ENCODE assay signal across 23 mouse cellular contexts in the genomic region with DNA sequence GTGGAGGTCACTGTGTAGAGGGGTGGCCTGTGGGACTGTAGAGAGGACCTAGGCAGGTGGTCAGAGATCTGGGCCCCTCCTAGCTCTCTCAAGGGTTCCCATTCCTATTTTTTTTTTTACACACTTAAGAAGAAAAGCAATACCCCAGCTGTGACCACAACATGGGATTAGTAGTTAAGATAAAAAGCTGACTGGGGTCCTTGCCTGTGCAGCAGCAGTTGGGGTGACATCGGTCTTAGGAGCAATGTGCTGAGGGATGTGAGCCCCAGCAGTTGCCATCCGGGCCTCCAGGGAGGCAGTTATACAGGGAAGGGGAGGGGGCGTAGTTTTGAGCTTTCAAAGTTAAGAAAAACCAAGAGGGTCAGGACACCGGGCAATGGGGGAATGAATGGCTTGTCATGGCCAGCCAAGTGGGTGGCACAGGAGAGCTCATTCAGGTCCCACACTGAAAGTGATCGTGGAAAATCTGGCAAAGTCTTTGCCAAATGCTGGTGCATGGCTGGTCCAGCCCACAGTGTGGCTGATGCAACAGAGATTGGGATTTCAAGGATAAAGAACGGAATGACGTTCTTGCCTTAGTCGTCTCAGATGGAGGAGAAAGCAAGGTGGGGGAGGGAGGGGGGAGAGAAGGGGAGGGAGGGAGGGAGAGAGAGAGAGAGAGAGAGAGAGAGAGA.
DNase-seq lines count a peak whose midpoint lies in the region; ATAC-seq lines count a peak whose summit lies in the region.
"Had no signal": no experiment of that assay in that cellular context is flagged by ENCODE, and none has a peak within 500 bp of the region (broad histone marks: within the 10 kb centered on the region; RNA-seq: fewer than 3 reads in every experiment).

No protein-coding gene starts in this region.

- H3K27me3 ChIP-seq in midbrain, embryonic 10.5 days (ENCODE audit: low read depth, poor library complexity, severe bottlenecking) = peaks cover 31% of the 10 kb centered on the region
- H3K27me3 ChIP-seq in midbrain, embryonic 16.5 days (ENCODE audit: control insufficient read depth, insufficient read depth, low read depth, low read length) = no peaks in the 10 kb centered on the region
- H3K27me3 ChIP-seq: hindbrain, embryonic 15.5 days had no signal

- H3K4me2 ChIP-seq in midbrain, embryonic 16.5 days (ENCODE audit: low read length) = no peak overlapping the region
- H3K4me2 ChIP-seq: embryonic facial prominence, embryonic 12.5 days; hindbrain, embryonic 15.5 days; liver, embryonic 12.5 days; midbrain, embryonic 13.5 days; neural tube, embryonic 12.5 days had no signal

- peaks cover 29% of the 10 kb centered on the region for H3K4me1 ChIP-seq in midbrain, embryonic 10.5 days
- H3K4me1 ChIP-seq in midbrain, embryonic 16.5 days (ENCODE audit: control insufficient read depth, insufficient read depth, low read length) = no peaks in the 10 kb centered on the region
- H3K4me1 ChIP-seq: liver, embryonic 12.5 days had no signal

- ATAC-seq in midbrain, embryonic 16.5 days = no peak
- ATAC-seq: forebrain, embryonic 16.5 days; inflammation-experienced regulatory T-cells, adult 6 months; liver, embryonic 12.5 days; liver, postnatal 0 days; midbrain, embryonic 13.5 days had no signal

- H3K9me3 ChIP-seq in midbrain, embryonic 10.5 days (replicated peaks) = no peaks in the 10 kb centered on the region
- no peaks in the 10 kb centered on the region for H3K9me3 ChIP-seq in midbrain, embryonic 16.5 days (replicated peaks; ENCODE audit: control insufficient read depth, low read length, poor library complexity, severe bottlenecking)
- H3K9me3 ChIP-seq: embryonic facial prominence, embryonic 12.5 days; hindbrain, embryonic 10.5 days; hindbrain, embryonic 15.5 days; liver, embryonic 12.5 days; midbrain, embryonic 13.5 days; neural tube, embryonic 12.5 days had no signal

- DNase-seq in adrenal gland, adult 2 months = peak; percentile 59
- no peak for DNase-seq in adrenal gland, adult 8-10 months
- DNase-seq in midbrain, embryonic 10.5 days (ENCODE audit: low spot score) = no peak
- peak; percentile 46 for DNase-seq in NIH3T3 (ENCODE audit: low read depth)
- DNase-seq in left cerebral cortex, adult 18-20 months (ENCODE audit: low spot score in 2 of 2) = no peak
- DNase-seq in cerebellum, adult 8-10 months = no peak
- DNase-seq: cerebellum, adult 9-10 months; cerebellum, postnatal 36 days; heart, postnatal 14 days; kidney, adult 11 months; kidney, postnatal 25 days; liver, postnatal 0 days; lung, postnatal 36 days; thymus, postnatal 4 days had no signal

- 53% methylated on average over 8 of the region's 8 CpGs for WGBS in midbrain, embryonic 10.5 days
- 48% methylated on average over 8 of the region's 8 CpGs for WGBS in midbrain, embryonic 16.5 days

- no peaks in the 10 kb centered on the region for H3K36me3 ChIP-seq in midbrain, embryonic 10.5 days
- no peaks in the 10 kb centered on the region for H3K36me3 ChIP-seq in midbrain, embryonic 16.5 days (ENCODE audit: control insufficient read depth, insufficient read depth, low read length)
- H3K36me3 ChIP-seq: embryonic facial prominence, embryonic 12.5 days; hindbrain, embryonic 10.5 days; hindbrain, embryonic 15.5 days; liver, embryonic 12.5 days; midbrain, embryonic 13.5 days; neural tube, embryonic 12.5 days had no signal

- H3K4me3 ChIP-seq in midbrain, embryonic 10.5 days = no peak overlapping the region
- no peak overlapping the region for H3K4me3 ChIP-seq in midbrain, embryonic 16.5 days (ENCODE audit: low read depth, low read length)
- H3K4me3 ChIP-seq: embryonic facial prominence, embryonic 12.5 days; hindbrain, embryonic 10.5 days; hindbrain, embryonic 15.5 days; liver, embryonic 12.5 days; midbrain, embryonic 13.5 days; neural tube, embryonic 12.5 days had no signal

- 0 out of 2 replicates have a peak overlapping the region, but pooled peaks have one; percentile 33 for H3K27ac ChIP-seq in midbrain, embryonic 10.5 days (replicated peaks)
- H3K27ac ChIP-seq in midbrain, embryonic 16.5 days (ENCODE audit: low read length) = no peak overlapping the region
- H3K27ac ChIP-seq: embryonic facial prominence, embryonic 12.5 days; hindbrain, embryonic 15.5 days; liver, embryonic 12.5 days; midbrain, embryonic 13.5 days; neural tube, embryonic 12.5 days had no signal

- H3K9ac ChIP-seq in midbrain, embryonic 16.5 days (ENCODE audit: low read depth, low read length) = no peak overlapping the region
- H3K9ac ChIP-seq: embryonic facial prominence, embryonic 12.5 days; hindbrain, embryonic 15.5 days; liver, embryonic 12.5 days; liver, postnatal 0 days; midbrain, embryonic 13.5 days; neural tube, embryonic 12.5 days had no signal

Comparison
In these comparisons a context has a peak if more than half of its experiments do, and no peak if none do; other contexts are left out.
1. DNase-seq: peak in adrenal gland, adult 2 months (single experiment) and NIH3T3 (single experiment); none in adrenal gland, adult 8-10 months (single experiment), midbrain, embryonic 10.5 days (single experiment), left cerebral cortex, adult 18-20 months (0 of 2) and cerebellum, adult 8-10 months (single experiment).